Mouse (Mus musculus) inflammation-experienced regulatory T-cells (primary cell): ENCODE results near the gene Olfr251. TPM values are rescaled to one million over a fixed set of nuclear protein-coding genes. Genes with fewer than 3 reads are reported as not detected.

Experiments used
- polyA plus RNA-seq, 2 experiments: library from polyadenylated mRNA; unstranded; fragments of 100-300 nt; shearing (Covaris generic); gene quantifications; one replicate each; pipeline ENCODE4 v1.2.1; 2017

Olfr251 gene
- polyA plus RNA-seq, result under 1 TPM in 1 of 2 experiments, not detected in 1; 0.04 TPM

DNA sequence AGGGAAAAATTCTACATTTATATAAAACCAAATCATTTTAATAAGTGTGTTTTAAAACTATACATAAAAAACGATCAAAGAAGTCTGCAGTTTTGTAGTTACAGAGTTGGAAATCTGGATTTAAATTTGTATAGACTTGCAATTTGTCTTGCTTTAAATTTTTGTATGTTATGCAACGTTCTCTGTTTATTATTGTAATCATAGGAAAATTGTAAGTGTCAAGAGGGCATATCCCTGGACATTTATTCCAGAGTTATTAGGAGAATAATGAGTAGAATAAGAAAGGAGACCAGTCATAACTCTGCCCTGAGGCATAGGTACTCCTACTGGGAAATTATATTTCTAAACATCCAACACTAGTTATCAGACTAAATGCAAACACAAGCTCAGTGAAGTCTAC is at the start of gene Olfr251:
TSS of gene Olfr251 (plus strand) at position 301 of the 400 bp plus-strand sequence.

DNA sequence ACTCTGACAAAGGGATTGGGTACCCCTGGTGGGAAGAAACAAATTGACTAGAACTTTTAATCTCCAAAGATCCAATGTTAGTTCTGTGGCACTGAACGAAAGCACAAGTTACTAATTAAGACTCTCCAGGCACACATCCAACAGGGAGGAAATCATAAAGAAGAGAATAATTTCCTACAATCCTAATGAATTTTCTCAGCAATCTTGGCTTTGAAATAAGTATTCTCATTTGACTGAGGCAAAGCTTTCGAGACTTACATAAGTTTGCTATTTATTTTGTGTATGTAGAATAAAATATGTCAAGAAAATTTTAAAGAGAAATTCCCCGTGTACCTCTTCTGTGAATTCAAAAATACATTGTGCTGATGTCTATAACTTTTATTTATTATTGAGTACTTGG is 48.1 kb upstream of the Olfr251 start, which contains the start of gene Olfr25:
TSS of gene Olfr25 (plus strand) at position 301 of the 400 bp plus-strand sequence.

GRCm38 (mm10) chr9:38348111-38348510 is 28.8 kb upstream of the Olfr251 start, which contains the start of gene Olfr898:
Olfr898 (plus strand) TSS chr9:38348411.

GRCm38 (mm10) chr9:38366596-38366995 is 10.3 kb upstream of the Olfr251 start, which contains the start of gene Olfr250:
Olfr250 (plus strand) TSS chr9:38366896.

DNA sequence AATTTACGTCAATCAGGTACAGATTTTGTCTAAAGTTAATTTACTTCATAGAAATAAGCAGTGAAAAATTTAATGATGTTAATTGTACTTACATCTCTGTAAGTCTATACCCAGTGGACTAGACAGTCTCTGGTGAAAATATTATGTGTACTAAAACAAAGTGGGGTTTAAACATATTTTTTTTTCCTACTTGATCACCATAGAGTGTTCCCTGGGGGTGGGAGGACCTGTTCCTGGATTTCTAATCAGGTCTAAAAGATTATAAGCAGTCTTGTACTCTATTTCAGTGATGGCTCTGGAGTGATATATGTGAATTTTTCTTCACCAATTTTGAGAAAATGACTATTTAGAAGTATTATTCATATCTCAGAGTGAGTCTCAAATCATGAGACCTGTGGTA is 24.5 kb downstream of the Olfr251 start, which contains the start of gene Olfr147:
TSS of gene Olfr147 (plus strand) at position 301 of the 400 bp plus-strand sequence.

GRCm38 (mm10) chr9:38429155-38429554 is 52.3 kb downstream of the Olfr251 start, which contains the start of gene Olfr901:
Olfr901 (plus strand) TSS chr9:38429455.

Other genes with a start within 250 kb of the Olfr251 start
- 1 to 10 TPM in 1 of 2 experiments, not detected in 1; 1.7 TPM for gene Olfr890, start 234.6 kb upstream of the Olfr251 start, polyA plus RNA-seq
- gene Olfr891, start 196.3 kb upstream of the Olfr251 start, polyA plus RNA-seq, result not detected
- gene Olfr893, start 168.7 kb upstream of the Olfr251 start, polyA plus RNA-seq, result not detected
- gene Olfr894, start 159.0 kb upstream of the Olfr251 start, polyA plus RNA-seq, result not detected
- gene Olfr143, start 124.3 kb upstream of the Olfr251 start, polyA plus RNA-seq, result not detected
- gene Olfr895, start 109.2 kb upstream of the Olfr251 start, polyA plus RNA-seq, result not detected
- gene Olfr896-ps1, start 86.0 kb upstream of the Olfr251 start, polyA plus RNA-seq, result not detected
- gene Olfr25, start 48.0 kb upstream of the Olfr251 start, polyA plus RNA-seq, result under 1 TPM in 1 of 2 experiments, not detected in 1; 0.10 TPM
- gene Olfr898, start 28.7 kb upstream of the Olfr251 start, polyA plus RNA-seq, result under 1 TPM in 1 of 2 experiments, not detected in 1; 0.42 TPM
- under 1 TPM; 0.06 to 0.07 TPM for gene Olfr250, start 10.2 kb upstream of the Olfr251 start, polyA plus RNA-seq
- 1 to 10 TPM in 1 of 2 experiments, under 1 TPM in 1; 0.22 to 2.0 TPM for gene Olfr147, start 24.6 kb downstream of the Olfr251 start, polyA plus RNA-seq
- gene Olfr901, start 52.4 kb downstream of the Olfr251 start, polyA plus RNA-seq, result under 1 TPM in 1 of 2 experiments, not detected in 1; 0.45 TPM
- not detected for gene Olfr902, start 70.6 kb downstream of the Olfr251 start, polyA plus RNA-seq
- gene Olfr904, start 86.1 kb downstream of the Olfr251 start, polyA plus RNA-seq, result not detected
- under 1 TPM; 0.29 to 0.84 TPM for gene Olfr905, start 94.0 kb downstream of the Olfr251 start, polyA plus RNA-seq
- not detected for gene Olfr906, start 110.0 kb downstream of the Olfr251 start, polyA plus RNA-seq
- gene Olfr907, start 118.7 kb downstream of the Olfr251 start, polyA plus RNA-seq, result not detected
- 1 to 10 TPM in 1 of 2 experiments, under 1 TPM in 1; 0.11 to 3.0 TPM for gene Olfr911-ps1, start 144.5 kb downstream of the Olfr251 start, polyA plus RNA-seq
- not detected for gene Olfr910, start 160.8 kb downstream of the Olfr251 start, polyA plus RNA-seq
- under 1 TPM; 0.11 to 0.61 TPM for gene Olfr912, start 203.1 kb downstream of the Olfr251 start, polyA plus RNA-seq
- not detected for gene Olfr913, start 215.7 kb downstream of the Olfr251 start, polyA plus RNA-seq
- under 1 TPM in 1 of 2 experiments, not detected in 1; 0.11 TPM for gene Olfr914, start 228.0 kb downstream of the Olfr251 start, polyA plus RNA-seq